Mouse (Mus musculus) G1E (cell line): ENCODE results near the gene Ccdc61.

Experiments
- CTCF ChIP-seq: IDR thresholded peaks from 2 replicates; pipeline ENCODE4 v1.5.1; 2012; ENCODE audit warnings: low read depth, low read length, inconsistent platforms, mixed read lengths
- GATA1 ChIP-seq: IDR thresholded peaks from 2 replicates; pipeline ENCODE4 v1.6.1; 2012; ENCODE audit warnings: borderline replicate concordance, low read length, inconsistent platforms, mixed read lengths
- GATA2 ChIP-seq: IDR thresholded peaks from 2 replicates; pipeline ENCODE4 v1.6.1; 2012; ENCODE audit warnings: low read depth, low read length, inconsistent platforms, borderline replicate concordance
- POLR2AphosphoS5 ChIP-seq: IDR thresholded peaks from 2 replicates; pipeline ENCODE4 v1.6.1; 2012; ENCODE audit warnings: low read depth, low read length, inconsistent platforms; ENCODE audit not compliant: insufficient replicate concordance
- TAL1 ChIP-seq: conservative IDR thresholded peaks from 2 replicates; pipeline ENCODE4 v1.6.1; 2012; ENCODE audit warnings: low read depth, low read length, inconsistent platforms, mixed read lengths

DNA sequence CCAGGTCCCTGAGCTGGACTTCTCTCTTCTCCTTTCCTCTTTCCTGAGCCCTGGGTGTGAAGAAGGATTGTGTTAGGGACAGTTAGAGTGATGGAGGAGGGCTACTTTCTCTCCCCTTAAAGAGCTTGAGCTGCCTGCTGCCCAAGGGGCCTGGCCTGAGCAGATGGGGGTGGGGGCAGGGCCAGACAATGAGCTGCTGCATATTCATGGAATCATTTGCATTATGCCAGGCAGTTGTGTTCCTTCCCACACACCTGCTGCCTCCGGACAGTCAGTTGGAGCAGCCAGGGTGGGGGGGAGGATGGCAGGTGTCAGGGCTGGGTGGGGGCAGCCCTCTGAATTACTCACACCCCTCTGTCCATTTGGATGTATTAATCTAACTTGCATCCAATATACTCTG, 32.2 kb upstream of the Ccdc61 start:
- TF ChIP-seq CTCF (no peak), GATA1 (no peak), GATA2 (no peak), TAL1 (no peak), POLR2AphosphoS5 (no peak)
